Mouse (Mus musculus): Measurements from ENCODE around the gene Mapre1.

DNA sequence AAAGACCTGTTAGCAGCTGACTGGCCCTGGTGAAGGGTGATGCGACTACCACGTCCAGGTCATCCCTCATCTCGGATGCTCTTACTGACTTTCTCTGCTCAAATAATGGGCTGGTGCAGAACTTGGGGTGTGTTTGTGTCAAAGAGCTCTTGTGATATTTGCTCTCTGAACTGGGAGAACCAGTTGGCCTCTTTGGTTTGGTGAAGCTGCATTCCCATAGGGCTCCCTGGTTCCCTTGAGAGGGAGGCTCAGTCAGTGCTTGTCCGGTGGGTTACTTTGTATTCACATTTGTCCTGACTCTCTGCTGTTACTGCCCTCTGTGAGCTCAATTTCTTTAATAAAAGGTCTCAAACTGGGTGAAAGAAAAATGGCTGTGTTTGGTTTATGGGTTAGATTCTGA is 31.9 kb downstream of the Mapre1 start:
- TF ChIP-seq GATA1 (IDR thresholded peaks at IDR 0.05; ENCODE audit: borderline replicate concordance, low read length), result no peak
- no peak for TF ChIP-seq CTCF (IDR thresholded peaks at IDR 0.05; ENCODE audit: low read depth, low read length)

Data from G1E (cell line).